Comparison of ENCODE assay signal across 26 mouse cellular contexts in the genomic region with DNA sequence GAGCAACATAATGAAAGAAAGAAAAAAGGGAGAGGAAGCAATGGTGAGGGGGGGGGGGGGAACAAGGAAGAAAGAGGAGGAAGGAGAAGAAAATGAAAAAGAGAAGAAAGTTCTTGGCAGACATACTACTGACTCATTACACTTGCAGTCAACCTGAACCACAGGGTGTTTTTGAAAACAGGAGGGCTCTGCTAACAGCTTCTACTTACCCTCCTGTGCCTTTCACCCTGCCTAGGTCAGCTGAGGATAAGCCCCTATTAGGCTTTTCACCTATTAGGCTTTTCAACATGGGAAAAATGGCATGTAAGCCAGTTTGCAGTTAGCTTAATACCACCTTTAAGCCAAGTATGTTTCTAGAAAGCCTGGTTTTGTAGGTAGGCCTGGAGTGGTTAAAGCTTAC. TPM values are rescaled to one million over a fixed set of nuclear protein-coding genes. Genes with fewer than 3 reads are reported as not detected.
DNase-seq lines count a peak whose midpoint lies in the region; ATAC-seq lines count a peak whose summit lies in the region.
"Had no signal": no experiment of that assay in that cellular context is flagged by ENCODE, and none has a peak within 500 bp of the region (broad histone marks: within the 10 kb centered on the region; RNA-seq: fewer than 3 reads in every experiment).

No protein-coding gene starts in this region.

- H3K27me3 ChIP-seq in embryonic facial prominence, embryonic 14.5 days (replicated peaks; ENCODE audit: control insufficient read depth, insufficient read depth, low read length) = no peaks in the 10 kb centered on the region
- H3K27me3 ChIP-seq in embryonic facial prominence, embryonic 10.5 days (replicated peaks; ENCODE audit: low read depth, poor library complexity, severe bottlenecking) = no peaks in the 10 kb centered on the region
- H3K27me3 ChIP-seq in midbrain, embryonic 11.5 days (ENCODE audit: control insufficient read depth, insufficient read depth, low read length) = no peaks in the 10 kb centered on the region
- H3K27me3 ChIP-seq in midbrain, embryonic 16.5 days (ENCODE audit: control insufficient read depth, insufficient read depth, low read depth, low read length) = no peaks in the 10 kb centered on the region
- H3K27me3 ChIP-seq: CH12.LX; embryonic facial prominence, embryonic 15.5 days; heart, embryonic 12.5 days; intestine, embryonic 15.5 days; limb, embryonic 13.5 days; liver, embryonic 15.5 days; neural tube, embryonic 15.5 days had no signal

- H3K4me2 ChIP-seq in embryonic facial prominence, embryonic 14.5 days (ENCODE audit: low read depth, low read length) = no peak overlapping the region
- no peak overlapping the region for H3K4me2 ChIP-seq in midbrain, embryonic 11.5 days
- H3K4me2 ChIP-seq in midbrain, embryonic 16.5 days (ENCODE audit: low read length) = no peak overlapping the region

- no peaks in the 10 kb centered on the region for H3K9me3 ChIP-seq in embryonic facial prominence, embryonic 14.5 days (ENCODE audit: control insufficient read depth, low read length)
- H3K9me3 ChIP-seq in embryonic facial prominence, embryonic 10.5 days = no peaks in the 10 kb centered on the region
- H3K9me3 ChIP-seq in midbrain, embryonic 11.5 days (ENCODE audit: control insufficient read depth, low read length) = no peaks in the 10 kb centered on the region
- no peaks in the 10 kb centered on the region for H3K9me3 ChIP-seq in midbrain, embryonic 16.5 days (replicated peaks; ENCODE audit: control insufficient read depth, low read length, poor library complexity, severe bottlenecking)
- H3K9me3 ChIP-seq: embryonic facial prominence, embryonic 15.5 days; heart, embryonic 12.5 days; hindbrain, embryonic 10.5 days; intestine, embryonic 15.5 days; limb, embryonic 13.5 days; liver, embryonic 15.5 days; neural tube, embryonic 15.5 days had no signal

- H3K27ac ChIP-seq in embryonic facial prominence, embryonic 14.5 days (replicated peaks; ENCODE audit: low read depth, low read length) = 0 out of 2 replicates have a peak overlapping the region, but pooled peaks have one; percentile 21
- H3K27ac ChIP-seq in embryonic facial prominence, embryonic 10.5 days (replicated peaks) = no peak overlapping the region
- no peak overlapping the region for H3K27ac ChIP-seq in midbrain, embryonic 11.5 days (ENCODE audit: low read depth, low read length)
- no peak overlapping the region for H3K27ac ChIP-seq in midbrain, embryonic 16.5 days (ENCODE audit: low read length)
- H3K27ac ChIP-seq: hindbrain, embryonic 10.5 days; intestine, embryonic 15.5 days; liver, embryonic 15.5 days had no signal

- H3K4me3 ChIP-seq in embryonic facial prominence, embryonic 14.5 days (ENCODE audit: low read depth, low read length) = no peak overlapping the region
- no peak overlapping the region; the same call in 1 of the 2 replicates for H3K4me3 ChIP-seq in embryonic facial prominence, embryonic 10.5 days
- no peak overlapping the region for H3K4me3 ChIP-seq in midbrain, embryonic 11.5 days (ENCODE audit: low read depth, low read length)
- H3K4me3 ChIP-seq in midbrain, embryonic 16.5 days (ENCODE audit: low read depth, low read length) = no peak overlapping the region

- intact Hi-C loops in left cerebral cortex, postnatal 25 days (cut with DNase I) = loop anchor here (2.0 kb wide), 2 partner anchors 55 to 203 kb away; partner anchors contain the start of gene Cnnm2

- DNase-seq in embryonic facial prominence, embryonic 14.5 days (ENCODE audit: low spot score) = no peak
- DNase-seq in embryonic facial prominence, embryonic 10.5 days (ENCODE audit: low spot score) = no peak
- DNase-seq in midbrain, embryonic 11.5 days (ENCODE audit: low spot score, missing footprints) = peak; percentile 59
- peak; percentile 59 for DNase-seq in NIH3T3 (ENCODE audit: low read depth)
- DNase-seq in left cerebral cortex, postnatal 25 days (ENCODE audit: low spot score in 2 of 2) = no peak
- DNase-seq in yolk sac, embryonic 10.5 days (ENCODE audit: low spot score) = no peak
- DNase-seq: adrenal gland, postnatal 10 days; B cell, adult 2 months; cerebellum, adult 8-10 months; cerebellum, postnatal 36 days; gastrocnemius, postnatal 10 days; heart, postnatal 10 days; thymus, postnatal 14 days had no signal

- no peaks in the 10 kb centered on the region for H3K36me3 ChIP-seq in embryonic facial prominence, embryonic 14.5 days (ENCODE audit: control insufficient read depth, insufficient read depth, low read length)
- H3K36me3 ChIP-seq in embryonic facial prominence, embryonic 10.5 days (replicated peaks) = no peaks in the 10 kb centered on the region
- H3K36me3 ChIP-seq in midbrain, embryonic 11.5 days (ENCODE audit: control insufficient read depth, insufficient read depth, low read length) = no peaks in the 10 kb centered on the region
- no peaks in the 10 kb centered on the region for H3K36me3 ChIP-seq in midbrain, embryonic 16.5 days (ENCODE audit: control insufficient read depth, insufficient read depth, low read length)
- H3K36me3 ChIP-seq: embryonic facial prominence, embryonic 15.5 days; heart, embryonic 12.5 days; hindbrain, embryonic 10.5 days; intestine, embryonic 15.5 days; limb, embryonic 13.5 days; liver, embryonic 15.5 days; neural tube, embryonic 15.5 days had no signal

- H3K9ac ChIP-seq in embryonic facial prominence, embryonic 14.5 days (ENCODE audit: low read depth, low read length) = no peak overlapping the region
- H3K9ac ChIP-seq in midbrain, embryonic 11.5 days (ENCODE audit: low read length) = no peak overlapping the region
- no peak overlapping the region for H3K9ac ChIP-seq in midbrain, embryonic 16.5 days (ENCODE audit: low read depth, low read length)
- H3K9ac ChIP-seq: embryonic facial prominence, embryonic 15.5 days; heart, embryonic 12.5 days; intestine, embryonic 15.5 days; limb, embryonic 13.5 days; liver, embryonic 15.5 days; neural tube, embryonic 15.5 days had no signal

- ATAC-seq in embryonic facial prominence, embryonic 14.5 days (ENCODE audit: low read depth) = no peak
- no peak for ATAC-seq in midbrain, embryonic 11.5 days (ENCODE audit: low FRiP score)
- no peak for ATAC-seq in midbrain, embryonic 16.5 days
- ATAC-seq: forebrain, embryonic 16.5 days; hindbrain, embryonic 16.5 days; intestine, embryonic 15.5 days had no signal

- H3K4me1 ChIP-seq in embryonic facial prominence, embryonic 14.5 days (ENCODE audit: control insufficient read depth, insufficient read depth, low read length) = peaks cover 32% of the 10 kb centered on the region
- H3K4me1 ChIP-seq in embryonic facial prominence, embryonic 10.5 days = peaks cover 42% of the 10 kb centered on the region
- peaks cover 12% of the 10 kb centered on the region; the same call in 1 of the 2 replicates for H3K4me1 ChIP-seq in midbrain, embryonic 11.5 days (ENCODE audit: control insufficient read depth, insufficient read depth, low read length)
- H3K4me1 ChIP-seq in midbrain, embryonic 16.5 days (ENCODE audit: control insufficient read depth, insufficient read depth, low read length) = peaks cover 27% of the 10 kb centered on the region

RNA-seq across cellular contexts. Expression of gene Ina, which starts 51.1 kb away (rescaled TPM):
- polyA plus RNA-seq in embryonic facial prominence, embryonic 14.5 days (2014; fragmentation: Nextera tagmentation; extraction: Ambion mirVana) = 17.6 and 17.9 TPM in 2 replicates
- 24.3 and 28.3 TPM in 2 replicates for polyA plus RNA-seq in embryonic facial prominence, embryonic 10.5 days (2016; fragmentation: Nextera tagmentation; extraction: Ambion mirVana)
- 179 and 186 TPM in 2 replicates for polyA plus RNA-seq in midbrain, embryonic 11.5 days (2014; fragmentation: Nextera tagmentation; extraction: Ambion mirVana)
- polyA plus RNA-seq in midbrain, embryonic 16.5 days (2015; fragmentation: Nextera tagmentation; extraction: Ambion mirVana) = 424 and 528 TPM in 2 replicates
- total RNA-seq in left cerebral cortex, postnatal 25 days (2021) = 100 to 1,000 TPM; 208 to 211 TPM
- total RNA-seq: CH12.LX; granulocyte monocyte progenitor cell, adult 5-6 weeks; heart, postnatal 10 days had no signal
- polyA plus RNA-seq: macrophage had no signal

RNA-seq across cellular contexts. Expression of gene Nt5c2, which starts 51.5 kb away (rescaled TPM):
- 65.6 and 66.3 TPM in 2 replicates for polyA plus RNA-seq in embryonic facial prominence, embryonic 14.5 days (2014; fragmentation: Nextera tagmentation; extraction: Ambion mirVana)
- 73.7 and 74.1 TPM in 2 replicates for polyA plus RNA-seq in embryonic facial prominence, embryonic 10.5 days (2016; fragmentation: Nextera tagmentation; extraction: Ambion mirVana)
- 73.5 and 79.6 TPM in 2 replicates for polyA plus RNA-seq in midbrain, embryonic 11.5 days (2014; fragmentation: Nextera tagmentation; extraction: Ambion mirVana)
- polyA plus RNA-seq in midbrain, embryonic 16.5 days (2015; fragmentation: Nextera tagmentation; extraction: Ambion mirVana) = 85.7 and 93.4 TPM in 2 replicates
- 10 to 100 TPM; 73.0 to 74.4 TPM for total RNA-seq in left cerebral cortex, postnatal 25 days (2021)

Comparison
In these comparisons a context has a peak if more than half of its experiments do, and no peak if none do; other contexts are left out.
1. DNase-seq: peak in midbrain, embryonic 11.5 days (single experiment) and NIH3T3 (single experiment); none in embryonic facial prominence, embryonic 14.5 days (single experiment), embryonic facial prominence, embryonic 10.5 days (single experiment), left cerebral cortex, postnatal 25 days (0 of 2) and yolk sac, embryonic 10.5 days (single experiment).